Comparison of ENCODE assay signal across 23 mouse cellular contexts in genomic region chr7:29026195-29026594, GRCm38 (mm10). TPM values are rescaled to one million over a fixed set of nuclear protein-coding genes. Genes with fewer than 3 reads are reported as not detected.
DNase-seq lines count a peak whose midpoint lies in the region; ATAC-seq lines count a peak whose summit lies in the region.
"Had no signal": no experiment of that assay in that cellular context is flagged by ENCODE, and none has a peak within 500 bp of the region (broad histone marks: within the 10 kb centered on the region; RNA-seq: fewer than 3 reads in every experiment).

No protein-coding gene starts in this region.

- DNase-seq in frontal cortex, postnatal 10 days (ENCODE audit: low spot score in 2 of 2): no peak
- peak; percentile 30 for DNase-seq in 3134 (ENCODE audit: extremely low read depth, insufficient read length, low spot score)
- DNase-seq in brain, adult 2 months (ENCODE audit: low read depth, low spot score): peak; percentile 63
- no peak for DNase-seq in neural tube, embryonic 10.5 days (ENCODE audit: extremely low spot score, low spot score)
- no peak for DNase-seq in lung, postnatal 10 days
- DNase-seq: adrenal gland, postnatal 10 days; cerebellum, adult 11-12 months; cerebellum, adult 9-11 months; gastrocnemius, postnatal 36 days; heart, adult 2 months; heart, postnatal 4 days; kidney, adult 11 months; kidney, postnatal 14 days; liver; lung, adult 2 months; lung, postnatal 14 days; right cerebral cortex, postnatal 14 days; spleen, adult 18-20 months had no signal

- ATAC-seq in frontal cortex, adult (ENCODE audit: low TSS enrichment): peak; percentile 73; the same call in 1 of the 2 replicates
- peak; percentile 53 for ATAC-seq in CD4-positive, CD25-positive, alpha-beta regulatory T cell, adult 4 months
- no peak for ATAC-seq in erythroid progenitor cell, adult 5-6 weeks (replicated peaks; ENCODE audit: low FRiP score, poor library complexity, severe bottlenecking)
- ATAC-seq: forebrain, embryonic 15.5 days; midbrain, embryonic 15.5 days had no signal

RNA-seq across cellular contexts. Expression of gene Map4k1, which starts 44.3 kb away (rescaled TPM):
- 100 to 1,000 TPM in 1 of 2 experiments, 10 to 100 TPM in 1; 93.7 to 171 TPM for polyA plus RNA-seq in CD4-positive, CD25-positive, alpha-beta regulatory T cell, adult 4 months (2017; shearing (Covaris generic))
- 13.0 and 23.1 TPM in 2 replicates for total RNA-seq in erythroid progenitor cell, adult 5-6 weeks (2015; ENCODE audit: low replicate concordance)
- total RNA-seq in erythroid progenitor cell, adult 5-6 weeks (2017; ENCODE audit: low replicate concordance): 7.3 and 7.9 TPM in 2 replicates

RNA-seq across cellular contexts. Expression of gene Eif3k, which starts 44.5 kb away (rescaled TPM):
- polyA plus RNA-seq in CD4-positive, CD25-positive, alpha-beta regulatory T cell, adult 4 months (2017; shearing (Covaris generic)): 100 to 1,000 TPM; 656 to 763 TPM
- 83.8 and 161 TPM in 2 replicates for total RNA-seq in erythroid progenitor cell, adult 5-6 weeks (2015; ENCODE audit: low replicate concordance)
- 81.5 and 115 TPM in 2 replicates for total RNA-seq in erythroid progenitor cell, adult 5-6 weeks (2017; ENCODE audit: low replicate concordance)

Comparison
In these comparisons a context has a peak if more than half of its experiments do, and no peak if none do; other contexts are left out.
1. DNase-seq: peak in 3134 (single experiment) and brain, adult 2 months (single experiment); none in frontal cortex, postnatal 10 days (0 of 2), neural tube, embryonic 10.5 days (single experiment) and lung, postnatal 10 days (single experiment).